Mouse (Mus musculus) limb, embryonic 14.5 days (tissue): ENCODE results near the gene Slpi. TPM values are rescaled to one million over a fixed set of nuclear protein-coding genes. Genes with fewer than 3 reads are reported as not detected.
A peak's percentile ranks its signal among the peaks of the same experiment; 100 is the strongest.

Source experiments
- ATAC-seq: fragments of 200-750 bp; cut with Nextera tagmentation; 2 replicates; pipeline ENCODE4 v1.8.0; 2017; ENCODE audit warnings: low read depth, moderate number of reproducible peaks, moderate TSS enrichment; ENCODE audit not compliant: low FRiP score
- DNase-seq: peaks from one replicate; pipeline ENCODE4 v3.0.0-alpha.2; 2015; ENCODE audit warnings: low spot score
- H3K27ac ChIP-seq: fragments of 300-500 bp; sonication (generic); replicated peaks from 2 replicates; pipeline ENCODE4 v1.5.1; 2014; ENCODE audit warnings: low read depth, mild to moderate bottlenecking, low read length, moderate library complexity, mixed read lengths
- H3K27me3 ChIP-seq: fragments of 300-500 bp; sonication (generic); 2 replicates; pipeline ENCODE4 v1.6.1; 2014; ENCODE audit warnings: low read length, mixed read lengths; ENCODE audit not compliant: control insufficient read depth, insufficient read depth
- H3K36me3 ChIP-seq: fragments of 300-500 bp; sonication (generic); 2 replicates; pipeline ENCODE4 v1.6.1; 2014; ENCODE audit warnings: mild to moderate bottlenecking, low read length, moderate library complexity, mixed read lengths; ENCODE audit not compliant: control insufficient read depth, insufficient read depth
- H3K4me1 ChIP-seq: fragments of 300-500 bp; sonication (generic); 2 replicates; pipeline ENCODE4 v1.6.1; 2014; ENCODE audit warnings: antibody characterized with exemption, low read length, mixed read lengths; ENCODE audit not compliant: control insufficient read depth, insufficient read depth
- H3K4me2 ChIP-seq: fragments of 300-500 bp; sonication (generic); replicated peaks from 2 replicates; pipeline ENCODE4 v1.6.1; 2014; ENCODE audit warnings: low read depth, mild to moderate bottlenecking, low read length, moderate library complexity; ENCODE audit not compliant: severe bottlenecking
- H3K4me3 ChIP-seq: fragments of 300-500 bp; sonication (generic); replicated peaks from 2 replicates; pipeline ENCODE4 v1.5.1; 2014; ENCODE audit warnings: low read length
- H3K9ac ChIP-seq: fragments of 300-500 bp; sonication (generic); 2 replicates; pipeline ENCODE4 v1.6.1; 2014; ENCODE audit warnings: mild to moderate bottlenecking, low read depth, low read length, moderate library complexity; ENCODE audit not compliant: severe bottlenecking
- H3K9me3 ChIP-seq: fragments of 300-500 bp; sonication (generic); 2 replicates; pipeline ENCODE4 v1.6.1; 2016; ENCODE audit warnings: low read length; ENCODE audit not compliant: control insufficient read depth
- POLR2A ChIP-seq: fragments of 200-500 bp; IDR thresholded peaks from 2 replicates; pipeline ENCODE4 v1.8.0; 2012; ENCODE audit warnings: inconsistent platforms, mild to moderate bottlenecking, moderate library complexity, borderline replicate concordance; ENCODE audit not compliant: insufficient read depth, insufficient read length; ENCODE audit errors: extremely low read depth
- WGBS: fragments of 180-500 bp; shearing (Covaris S2); extraction: QIAGEN DNeasy Blood & Tissue Kit; methylation state at CpG from one replicate; pipeline ENCODE4 v1.1.7; 2014; 5-methylcytosine and 5-hydroxymethylcytosine counted together
- polyA plus RNA-seq, 2 experiments: library from polyadenylated mRNA; depleted of rRNA in 1 of 2; stranded (reverse) in 1 of 2; unstranded in 1 of 2; fragments of >200 nt; fragmentation: Nextera tagmentation in 1 of 2; extraction: Ambion mirVana in 1 of 2; gene quantifications; 2 replicates each; pipeline versions ENCODE4 v1.2.1 to v1.2.3; 2012 to 2014

Slpi gene
- polyA plus RNA-seq, 2 experiments: 1.1 to 5.1 TPM

GRCm38 (mm10) chr2:164414581-164414980 lies 25.7 kb upstream of the Slpi start:
- Histone ChIP-seq H3K9ac (peak overlapping the region; percentile 41; the same call in 1 of the 2 replicates), H3K4me2 (peak overlapping the region; percentile 47), H3K4me3 (peak overlapping the region; percentile 18; the same call in 1 of the 2 replicates), H3K27me3 (0 out of 2 replicates have a peak, but pooled peaks cover under 1% of the 10 kb centered on the region), H3K27ac (no peak overlapping the region), H3K36me3 (no peaks in the 10 kb centered on the region), H3K4me1 (peaks cover 9% of the 10 kb centered on the region), H3K9me3 (no peaks in the 10 kb centered on the region)
- TF ChIP-seq POLR2A: no peak
- no peak for DNase-seq
- no peak for ATAC-seq
- 66% methylated on average over 10 of the region's 10 CpGs for WGBS

GRCm38 (mm10) chr2:164414167-164414566 lies 25.3 kb upstream of the Slpi start:
- 0 out of 2 replicates have a peak, but pooled peaks have one; percentile 15 for ATAC-seq

GRCm38 (mm10) chr2:164407708-164408107 lies 18.8 kb upstream of the Slpi start:
- Histone ChIP-seq H3K36me3 (no peaks in the 10 kb centered on the region), H3K27me3 (peaks cover 63% of the 10 kb centered on the region), H3K4me2 (no peak overlapping the region), H3K4me3 (no peak overlapping the region), H3K9ac (no peak overlapping the region), H3K4me1 (peaks cover 19% of the 10 kb centered on the region), H3K27ac (no peak overlapping the region), H3K9me3 (no peaks in the 10 kb centered on the region)
- WGBS: 3% methylated on average over 22 of the region's 22 CpGs
- TF ChIP-seq POLR2A: no peak
- DNase-seq (peak; percentile 69), ATAC-seq (no peak)

More at GRCm38 (mm10) chr2:164414167-164414566, 25.3 kb upstream of the Slpi start:
- 24% methylated on average over 28 of the region's 28 CpGs for WGBS
- peak overlapping the region; percentile 47 for H3K4me2 ChIP-seq
- no peak for TF ChIP-seq POLR2A
- DNase-seq: no peak
- peaks cover 9% of the 10 kb centered on the region for H3K4me1 ChIP-seq
- H3K27ac ChIP-seq: no peak overlapping the region
- peak overlapping the region; percentile 41; the same call in 1 of the 2 replicates for H3K9ac ChIP-seq
- peaks cover 4% of the 10 kb centered on the region; the same call in 1 of the 2 replicates for H3K27me3 ChIP-seq
- H3K36me3 ChIP-seq: no peaks in the 10 kb centered on the region
- no peaks in the 10 kb centered on the region for H3K9me3 ChIP-seq
- H3K4me3 ChIP-seq: peak overlapping the region; percentile 18; the same call in 1 of the 2 replicates

- ATAC-seq (no peak), DNase-seq (no peak)
- H3K4me2 ChIP-seq: peak overlapping the region; percentile 71
- H3K27ac ChIP-seq: peak overlapping the region; percentile 79; the same call in 1 of the 2 replicates
- peak overlapping the region; percentile 42 for H3K4me3 ChIP-seq
- no peaks in the 10 kb centered on the region for H3K9me3 ChIP-seq
- peaks cover 83% of the 10 kb centered on the region for H3K27me3 ChIP-seq
- 0 out of 2 replicates have a peak overlapping the region, but pooled peaks have one; percentile 62 for H3K9ac ChIP-seq
- no peak for TF ChIP-seq POLR2A
- H3K36me3 ChIP-seq: no peaks in the 10 kb centered on the region
- WGBS: 37% methylated on average over 5 of the region's 5 CpGs
- peaks cover 28% of the 10 kb centered on the region for H3K4me1 ChIP-seq
Observed at GRCm38 (mm10) chr2:164405519-164405918, 16.6 kb upstream of the Slpi start.

- Histone ChIP-seq H3K27ac (peak within 1 kb of the TSS; percentile 79), H3K4me1 (peaks cover 30% of the 10 kb centered on the region), H3K27me3 (peaks cover 88% of the 10 kb centered on the region), H3K9me3 (no peaks in the 10 kb centered on the region), H3K4me3 (peak within 1 kb of the TSS; percentile 42), H3K4me2 (peak within 1 kb of the TSS; percentile 71), H3K36me3 (no peaks in the 10 kb centered on the region), H3K9ac (peak within 1 kb of the TSS; percentile 62)
- TF ChIP-seq POLR2A: no peak
- WGBS: 9% methylated on average over 9 of the region's 9 CpGs
- DNase-seq (no peak), ATAC-seq (no peak)
Observed at GRCm38 (mm10) chr2:164405060-164405459, 16.2 kb upstream of the Slpi start, which contains the start of gene Matn4. Gene Matn4, minus strand, starts transcription at chr2:164405160.
